Mouse (Mus musculus): ENCODE measurements around the gene 1700018B08Rik. TPM values are rescaled to one million over a fixed set of nuclear protein-coding genes. Genes with fewer than 3 reads are reported as not detected.

1700018B08Rik gene
- polyA plus RNA-seq, 1 experiment from 2014 or later, result not detected

DNA sequence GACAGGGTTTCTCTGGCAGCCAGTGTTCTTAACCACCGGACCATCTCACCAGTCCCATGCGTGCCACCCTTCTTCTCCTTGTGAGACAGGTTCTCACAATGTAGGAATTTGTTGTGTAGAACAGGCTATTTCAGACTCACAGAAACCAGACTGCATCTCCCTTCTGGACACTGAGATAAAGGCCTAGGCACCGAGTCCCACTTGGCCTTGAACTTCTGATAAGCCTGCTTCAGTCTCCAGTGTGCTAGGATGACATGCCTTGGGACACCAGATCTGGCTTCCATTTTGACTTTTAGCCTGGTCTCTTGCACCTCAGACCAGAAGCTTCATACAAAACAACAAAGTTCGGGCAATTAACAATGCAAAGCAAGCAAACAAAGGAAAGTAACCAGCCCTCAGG is 44.6 kb upstream of the 1700018B08Rik start:
- Histone ChIP-seq H3K27ac (no peak overlapping the region), H3K36me3 (ENCODE audit: insufficient read depth, low read length) (0 out of 2 replicates have a peak, but pooled peaks cover 5% of the 10 kb centered on the region), H3K4me2 (ENCODE audit: low read length) (no peak overlapping the region), H3K9me3 (replicated peaks; ENCODE audit: low read length) (no peaks in the 10 kb centered on the region), H3K4me1 (replicated peaks; ENCODE audit: insufficient read depth, low read length) (peaks cover 12% of the 10 kb centered on the region), H3K27me3 (ENCODE audit: insufficient read depth, low read length) (no peaks in the 10 kb centered on the region), H3K9ac (ENCODE audit: low read depth, low read length) (no peak overlapping the region), H3K4me3 (replicated peaks; ENCODE audit: low read depth, low read length) (no peak overlapping the region)
- TF ChIP-seq CTCF (IDR thresholded peaks at IDR 0.05; ENCODE audit: low read depth), result no peak
- ATAC-seq (replicated peaks; ENCODE audit: low FRiP score, low read depth) (no peak), DNase-seq (ENCODE audit: low spot score) (no peak)
- 84% methylated on average over 4 of the region's 4 CpGs for WGBS

DNA sequence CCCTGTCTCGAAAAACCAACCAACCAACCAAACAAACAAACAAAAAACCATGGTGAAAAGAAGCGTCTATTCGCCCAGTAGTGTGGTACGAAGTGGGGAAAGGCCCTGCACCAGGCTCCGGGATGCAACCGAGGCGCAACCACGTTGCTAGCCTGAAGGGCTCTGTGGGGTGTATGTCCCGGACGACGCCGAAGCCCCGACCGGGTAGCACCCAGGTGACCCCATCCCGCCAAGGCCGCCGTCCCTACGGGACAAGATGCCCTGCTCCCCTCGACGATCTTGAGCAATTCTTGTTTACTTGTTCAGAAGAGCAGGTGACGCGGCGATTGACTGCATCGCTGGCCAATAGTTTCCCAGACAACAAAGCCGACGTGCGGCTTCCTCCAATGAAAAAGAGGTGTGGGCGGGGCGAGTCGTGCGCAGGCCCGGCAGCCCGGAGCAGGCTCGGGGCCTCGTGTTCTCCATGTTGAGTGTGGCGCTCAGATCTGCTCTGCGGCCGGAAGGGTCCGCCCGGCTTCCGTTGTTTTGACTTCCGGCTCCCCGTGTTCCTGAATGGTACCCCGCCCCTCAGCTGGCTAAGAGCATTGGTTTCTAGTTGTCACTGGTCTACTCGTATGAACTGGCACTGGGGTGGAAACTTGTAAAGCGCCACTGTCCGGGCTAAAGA is 41.2 kb upstream of the 1700018B08Rik start:
- WGBS, result 1% methylated on average over 47 of the region's 47 CpGs
- peak overlapping the region; percentile 45 for H3K4me3 ChIP-seq (replicated peaks; ENCODE audit: low read depth, low read length)
- H3K9ac ChIP-seq (ENCODE audit: low read depth, low read length), result peak overlapping the region; percentile 65
- no peak for TF ChIP-seq CTCF (IDR thresholded peaks at IDR 0.05; ENCODE audit: low read depth)
- H3K36me3 ChIP-seq (ENCODE audit: insufficient read depth, low read length), result no peaks in the 10 kb centered on the region
- H3K4me2 ChIP-seq (ENCODE audit: low read length), result peak overlapping the region; percentile 59
- peak; percentile 96 for ATAC-seq (replicated peaks; ENCODE audit: low FRiP score, low read depth)
- H3K27me3 ChIP-seq (ENCODE audit: insufficient read depth, low read length), result no peaks in the 10 kb centered on the region
- no peaks in the 10 kb centered on the region for H3K9me3 ChIP-seq (replicated peaks; ENCODE audit: low read length)
- H3K27ac ChIP-seq, result peak overlapping the region; percentile 74; the same call in 1 of the 2 replicates
- peaks cover 7% of the 10 kb centered on the region; the same call in 1 of the 2 replicates for H3K4me1 ChIP-seq (replicated peaks; ENCODE audit: insufficient read depth, low read length)
- DNase-seq (ENCODE audit: low spot score), result peak; percentile 99

DNA sequence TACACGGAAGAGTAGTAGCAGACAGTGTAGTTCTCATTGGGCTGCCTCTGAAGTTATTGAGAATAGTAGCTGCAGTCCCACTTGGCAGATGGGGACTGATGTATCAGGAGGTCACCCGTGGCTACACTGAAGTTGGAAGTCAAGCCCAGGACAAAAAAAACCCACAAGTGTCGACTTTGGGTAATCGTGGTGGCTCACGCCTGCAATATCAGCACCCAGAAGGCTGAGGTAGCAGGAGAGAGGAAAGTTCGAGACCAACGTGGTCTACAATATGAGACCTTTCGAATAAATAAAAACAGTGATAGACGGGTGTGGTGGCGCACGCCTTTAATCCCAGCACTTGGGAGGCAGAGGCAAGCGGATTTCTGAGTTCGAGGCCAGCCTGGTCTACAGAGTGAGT is 40.6 kb upstream of the 1700018B08Rik start:
- no peak for TF ChIP-seq CTCF (IDR thresholded peaks at IDR 0.05; ENCODE audit: low read depth)
- peak overlapping the region; percentile 65; the same call in 1 of the 2 replicates for H3K9ac ChIP-seq (ENCODE audit: low read depth, low read length)

DNA sequence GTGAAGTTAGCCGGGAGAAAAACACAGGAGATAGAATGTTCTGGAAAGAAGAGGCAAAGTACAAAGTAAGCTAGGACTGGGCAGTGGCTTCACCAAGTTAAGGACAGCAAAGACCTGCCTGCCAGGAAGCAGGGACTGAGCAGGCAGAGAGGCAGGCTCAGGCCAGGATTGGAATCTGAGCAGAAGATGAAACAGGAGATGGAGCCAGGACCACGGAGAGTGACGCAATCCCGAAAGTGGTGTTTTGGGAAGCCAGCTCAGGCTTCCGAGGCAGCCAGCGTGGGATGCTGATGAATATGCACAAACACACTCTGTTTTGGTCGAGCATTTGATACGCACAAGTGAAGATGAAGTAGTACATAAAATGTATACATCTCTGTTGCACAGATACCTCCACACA is 39.5 kb upstream of the 1700018B08Rik start:
- DNase-seq (ENCODE audit: low spot score), result peak; percentile 22
- WGBS, result 33% methylated on average over 8 of the region's 8 CpGs

More for the DNA sequence above, 40.6 kb upstream of the 1700018B08Rik start:
- peak overlapping the region; percentile 45 for H3K4me3 ChIP-seq (replicated peaks; ENCODE audit: low read depth, low read length)
- no peaks in the 10 kb centered on the region for H3K27me3 ChIP-seq (ENCODE audit: insufficient read depth, low read length)
- ATAC-seq (replicated peaks; ENCODE audit: low FRiP score, low read depth) (no peak), DNase-seq (ENCODE audit: low spot score) (no peak)
- WGBS, result 50% methylated on average over 13 of the region's 13 CpGs
- no peaks in the 10 kb centered on the region for H3K36me3 ChIP-seq (ENCODE audit: insufficient read depth, low read length)
- peak overlapping the region; percentile 74; the same call in 1 of the 2 replicates for H3K27ac ChIP-seq
- no peaks in the 10 kb centered on the region for H3K9me3 ChIP-seq (replicated peaks; ENCODE audit: low read length)
- peak overlapping the region; percentile 59 for H3K4me2 ChIP-seq (ENCODE audit: low read length)
- peaks cover 5% of the 10 kb centered on the region for H3K4me1 ChIP-seq (replicated peaks; ENCODE audit: insufficient read depth, low read length)

DNA sequence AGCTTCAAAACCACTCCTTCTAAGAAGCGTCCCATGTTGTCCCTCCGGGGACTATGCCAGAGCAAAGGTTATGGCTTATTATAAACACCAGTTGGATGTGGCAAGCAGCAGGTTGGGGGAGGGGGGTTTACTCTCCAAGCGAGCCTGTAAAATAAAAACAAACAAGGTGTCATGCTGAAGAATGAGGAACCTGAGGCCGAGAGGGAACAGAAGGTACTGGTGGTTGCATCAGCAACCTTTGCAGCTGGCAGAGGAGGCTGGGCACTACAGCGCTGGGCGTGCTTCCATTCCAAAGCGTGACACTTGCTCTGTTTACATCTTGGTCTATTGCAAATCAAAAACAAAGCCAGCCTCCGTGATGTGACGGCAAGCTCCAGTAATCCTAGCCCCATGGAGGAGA is 36.3 kb upstream of the 1700018B08Rik start:
- Histone ChIP-seq H3K36me3 (ENCODE audit: insufficient read depth, low read length) (no peaks in the 10 kb centered on the region), H3K27me3 (ENCODE audit: insufficient read depth, low read length) (no peaks in the 10 kb centered on the region), H3K9me3 (replicated peaks; ENCODE audit: low read length) (no peaks in the 10 kb centered on the region), H3K4me1 (replicated peaks; ENCODE audit: insufficient read depth, low read length) (peaks cover 18% of the 10 kb centered on the region), H3K4me2 (ENCODE audit: low read length) (no peak overlapping the region), H3K27ac (peak overlapping the region; percentile 60), H3K4me3 (replicated peaks; ENCODE audit: low read depth, low read length) (no peak overlapping the region), H3K9ac (ENCODE audit: low read depth, low read length) (no peak overlapping the region)
- ATAC-seq (replicated peaks; ENCODE audit: low FRiP score, low read depth) (no peak), DNase-seq (ENCODE audit: low spot score) (peak; percentile 16)
- WGBS, result 18% methylated on average over 9 of the region's 9 CpGs
- TF ChIP-seq CTCF (IDR thresholded peaks at IDR 0.05; ENCODE audit: low read depth), result no peak

More for the DNA sequence above, 39.5 kb upstream of the 1700018B08Rik start:
- H3K27me3 ChIP-seq (ENCODE audit: insufficient read depth, low read length), result no peaks in the 10 kb centered on the region
- H3K9ac ChIP-seq (ENCODE audit: low read depth, low read length), result no peak overlapping the region
- H3K9me3 ChIP-seq (replicated peaks; ENCODE audit: low read length), result no peaks in the 10 kb centered on the region
- H3K27ac ChIP-seq, result no peak overlapping the region
- ATAC-seq (replicated peaks; ENCODE audit: low FRiP score, low read depth), result no peak
- TF ChIP-seq CTCF (IDR thresholded peaks at IDR 0.05; ENCODE audit: low read depth), result no peak
- H3K4me3 ChIP-seq (replicated peaks; ENCODE audit: low read depth, low read length), result no peak overlapping the region
- H3K4me1 ChIP-seq (replicated peaks; ENCODE audit: insufficient read depth, low read length), result peaks cover 3% of the 10 kb centered on the region; the same call in 1 of the 2 replicates
- no peak overlapping the region for H3K4me2 ChIP-seq (ENCODE audit: low read length)
- no peaks in the 10 kb centered on the region for H3K36me3 ChIP-seq (ENCODE audit: insufficient read depth, low read length)

DNA sequence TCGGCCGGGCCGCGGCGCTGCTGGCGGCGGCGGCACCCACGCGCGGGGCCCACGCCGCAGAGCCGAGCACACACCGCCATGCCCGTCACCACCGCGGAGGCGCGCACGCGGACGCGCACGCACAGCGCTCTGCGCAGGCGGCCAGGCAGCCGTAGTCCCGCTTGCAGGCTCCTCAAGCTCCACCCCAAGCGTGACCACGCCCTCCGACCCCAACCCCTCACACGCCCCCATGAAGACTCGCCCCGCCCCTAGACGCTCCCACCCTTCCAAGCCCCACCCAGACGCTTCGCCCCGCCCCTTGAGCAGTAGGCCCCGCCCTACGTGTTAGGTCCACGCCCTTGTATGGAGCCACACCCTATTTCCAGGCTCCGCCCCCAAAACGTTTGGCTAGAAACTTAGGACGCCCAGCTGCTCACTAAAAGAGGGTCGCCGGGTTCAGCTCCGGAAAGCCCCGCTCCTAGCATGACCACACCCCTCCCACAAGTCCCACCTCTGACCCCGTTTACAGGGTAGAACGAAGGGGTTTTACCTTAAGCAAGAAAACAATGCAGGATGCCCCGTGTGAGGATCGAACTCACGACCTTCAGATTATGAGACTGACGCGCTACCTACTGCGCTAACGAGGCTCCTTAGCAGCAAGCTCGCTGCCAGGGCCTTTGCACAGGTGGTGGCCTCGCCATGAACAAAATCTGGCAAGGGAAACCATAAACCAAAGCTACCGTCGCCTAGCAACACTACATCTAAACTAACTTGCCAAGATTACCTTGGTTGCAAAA is 34.7 kb upstream of the 1700018B08Rik start, which contains the start of gene Fbxo31:
Gene Fbxo31, minus strand, starts transcription at position 131 of the 776 bp plus-strand sequence.
- ATAC-seq (replicated peaks; ENCODE audit: low FRiP score, low read depth), result peak; percentile 92
- peak within 1 kb of the TSS; percentile 92 for H3K4me2 ChIP-seq (ENCODE audit: low read length)
- WGBS, result 2% methylated on average over 47 of the region's 63 CpGs
- peak within 1 kb of the TSS; percentile 26 for H3K27ac ChIP-seq
- no peaks in the 10 kb centered on the region for H3K9me3 ChIP-seq (replicated peaks; ENCODE audit: low read length)
- peak within 1 kb of the TSS; percentile 85 for H3K9ac ChIP-seq (ENCODE audit: low read depth, low read length)
- DNase-seq (ENCODE audit: low spot score), result peak; percentile 95
- peaks cover 15% of the 10 kb centered on the region for H3K4me1 ChIP-seq (replicated peaks; ENCODE audit: insufficient read depth, low read length)
- H3K27me3 ChIP-seq (ENCODE audit: insufficient read depth, low read length), result no peaks in the 10 kb centered on the region
- peak within 1 kb of the TSS; percentile 88 for H3K4me3 ChIP-seq (replicated peaks; ENCODE audit: low read depth, low read length)
- no peak for TF ChIP-seq CTCF (IDR thresholded peaks at IDR 0.05; ENCODE audit: low read depth)
- no peaks in the 10 kb centered on the region for H3K36me3 ChIP-seq (ENCODE audit: insufficient read depth, low read length)

Data from kidney, postnatal 0 days (tissue).